Mouse (Mus musculus): ENCODE data around the gene Gm5788. TPM values are rescaled to one million over a fixed set of nuclear protein-coding genes. Genes with fewer than 3 reads are reported as not detected.

Gene Gm5788
- polyA plus RNA-seq, 1 experiment from 2014 or later: not detected

Other genes starting within 250 kb of the Gm5788 start
- 54.8 and 59.6 TPM in 2 replicates for gene Vipas39, start 228.5 kb upstream of the Gm5788 start, polyA plus RNA-seq (2016; fragmentation: Nextera tagmentation; extraction: Ambion mirVana)
- gene Ahsa1, start 228.2 kb upstream of the Gm5788 start, polyA plus RNA-seq (2016; fragmentation: Nextera tagmentation; extraction: Ambion mirVana): 243 and 272 TPM in 2 replicates
- 0.99 and 1.4 TPM in 2 replicates for gene Ism2, start 195.0 kb upstream of the Gm5788 start, polyA plus RNA-seq (2016; fragmentation: Nextera tagmentation; extraction: Ambion mirVana)
- gene Sptlc2, start 106.4 kb upstream of the Gm5788 start, polyA plus RNA-seq (2016; fragmentation: Nextera tagmentation; extraction: Ambion mirVana): 50.9 and 57.6 TPM in 2 replicates
- 283 and 318 TPM in 2 replicates for gene Slirp, start 50.8 kb upstream of the Gm5788 start, polyA plus RNA-seq (2016; fragmentation: Nextera tagmentation; extraction: Ambion mirVana)
- 59.6 and 64.2 TPM in 2 replicates for gene Alkbh1, start 50.7 kb upstream of the Gm5788 start, polyA plus RNA-seq (2016; fragmentation: Nextera tagmentation; extraction: Ambion mirVana)
- 159 and 161 TPM in 2 replicates for gene Snw1, start 22.4 kb upstream of the Gm5788 start, polyA plus RNA-seq (2016; fragmentation: Nextera tagmentation; extraction: Ambion mirVana)
- not detected in 2 replicates for gene Gm8300, start 19.6 kb downstream of the Gm5788 start, polyA plus RNA-seq (2016; fragmentation: Nextera tagmentation; extraction: Ambion mirVana)
- not detected in 2 replicates for gene Oog1, start 108.0 kb downstream of the Gm5788 start, polyA plus RNA-seq (2016; fragmentation: Nextera tagmentation; extraction: Ambion mirVana)
- not detected in 2 replicates for gene Gm4027, start 124.1 kb downstream of the Gm5788 start, polyA plus RNA-seq (2016; fragmentation: Nextera tagmentation; extraction: Ambion mirVana)
- not detected in 2 replicates for gene Gm16381, start 149.9 kb downstream of the Gm5788 start, polyA plus RNA-seq (2016; fragmentation: Nextera tagmentation; extraction: Ambion mirVana)

All from midbrain, embryonic 10.5 days (tissue).